Mouse (Mus musculus): ENCODE data around the gene Pet2.

The Pet2 gene

DNA sequence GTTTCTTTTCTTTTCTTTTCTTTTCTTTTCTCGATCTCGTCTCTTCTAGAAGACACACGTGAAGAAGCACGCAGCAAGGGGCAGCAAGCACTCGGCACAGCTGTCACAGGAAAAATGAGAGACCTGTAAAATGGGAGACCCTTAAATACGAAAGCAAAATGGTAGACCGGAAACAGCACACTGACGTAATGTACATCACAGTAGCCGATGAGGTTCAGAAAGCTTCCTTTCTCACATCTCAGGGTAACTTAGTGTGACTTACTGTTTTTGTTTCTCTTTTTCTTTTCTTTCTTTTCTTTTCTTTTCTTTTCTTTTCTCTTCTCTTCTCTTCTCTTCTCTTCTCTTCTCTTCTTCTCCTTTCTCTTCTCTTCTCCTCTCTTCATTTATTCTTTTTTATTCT lies at the start of gene Pet2:
TSS of gene Pet2 (minus strand) at position 101 of the 400 bp plus-strand sequence.
- no peak for DNase-seq
